Mouse (Mus musculus) myocyte (in vitro differentiated cells): ENCODE results near the gene Nacad.

ENCODE experiments used
- MYOG ChIP-seq, 3 experiments: IDR thresholded peaks; one replicate each; pipeline ENCODE4 v1.6.1; 2011; ENCODE audit warnings: control low read depth in 2 of 3, low read depth in 2 of 3, mild to moderate bottlenecking in 2 of 3; ENCODE audit not compliant: insufficient read length in 2 of 3, control insufficient read depth in 1 of 3, insufficient read depth in 1 of 3
- POLR2A ChIP-seq: IDR thresholded peaks from one replicate; pipeline ENCODE4 v1.6.1; 2011; ENCODE audit warnings: low read depth, mild to moderate bottlenecking, control low read depth, moderate library complexity; ENCODE audit not compliant: insufficient read length
- USF1 ChIP-seq: IDR thresholded peaks from one replicate; pipeline ENCODE4 v1.6.1; 2011; ENCODE audit warnings: low read depth, mild to moderate bottlenecking, control low read depth, moderate library complexity

DNA sequence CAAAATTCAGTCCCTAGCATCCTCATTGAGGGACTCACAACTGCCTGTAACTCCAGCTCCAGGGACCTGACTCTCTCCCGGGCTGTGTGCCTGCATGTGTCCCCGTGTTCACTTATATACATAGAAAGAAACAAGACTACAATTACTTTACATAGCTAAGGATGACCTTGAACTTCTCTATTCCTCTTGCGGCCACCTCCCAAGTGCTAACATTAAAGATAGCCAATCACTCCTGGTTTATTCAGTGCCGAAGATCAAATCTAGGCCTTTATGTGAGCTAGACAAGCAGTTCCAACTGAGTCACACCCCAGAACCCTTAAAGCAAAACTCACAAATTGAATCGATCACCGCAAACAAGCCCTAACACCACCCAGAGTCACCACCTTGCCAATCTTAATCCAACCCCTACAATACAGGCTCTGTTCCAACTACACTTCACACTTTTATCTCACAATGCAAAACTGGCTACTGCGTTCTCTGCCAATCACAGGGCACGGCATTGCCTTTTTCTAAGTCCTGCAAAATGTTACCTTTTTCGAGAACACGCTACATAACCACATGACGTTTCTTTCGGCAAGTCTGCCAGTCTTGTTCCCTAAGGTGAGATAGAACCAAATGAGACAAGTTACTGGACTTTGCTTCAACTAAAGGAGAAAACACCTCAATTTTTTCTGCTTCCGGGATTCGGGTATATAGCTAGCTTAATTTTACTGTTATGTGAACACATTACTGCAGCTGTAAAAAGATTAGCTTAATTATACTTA is 18.9 kb upstream of the Nacad start:
- no peak for TF ChIP-seq MYOG (IDR thresholded peaks at IDR 0.05; ENCODE audit: control insufficient read depth in 1 of 3, insufficient read depth in 1 of 3, insufficient read length in 2 of 3, low read depth in 2 of 3)
- no peak for TF ChIP-seq POLR2A
- no peak for TF ChIP-seq USF1
